Mouse (Mus musculus) G1E (cell line): ENCODE measurements around the gene Gnl2.

Experiments used
- CTCF ChIP-seq: IDR thresholded peaks from 2 replicates; pipeline ENCODE4 v1.5.1; 2012; ENCODE audit warnings: low read depth, low read length, inconsistent platforms, mixed read lengths
- GATA1 ChIP-seq: IDR thresholded peaks from 2 replicates; pipeline ENCODE4 v1.6.1; 2012; ENCODE audit warnings: borderline replicate concordance, low read length, inconsistent platforms, mixed read lengths

DNA sequence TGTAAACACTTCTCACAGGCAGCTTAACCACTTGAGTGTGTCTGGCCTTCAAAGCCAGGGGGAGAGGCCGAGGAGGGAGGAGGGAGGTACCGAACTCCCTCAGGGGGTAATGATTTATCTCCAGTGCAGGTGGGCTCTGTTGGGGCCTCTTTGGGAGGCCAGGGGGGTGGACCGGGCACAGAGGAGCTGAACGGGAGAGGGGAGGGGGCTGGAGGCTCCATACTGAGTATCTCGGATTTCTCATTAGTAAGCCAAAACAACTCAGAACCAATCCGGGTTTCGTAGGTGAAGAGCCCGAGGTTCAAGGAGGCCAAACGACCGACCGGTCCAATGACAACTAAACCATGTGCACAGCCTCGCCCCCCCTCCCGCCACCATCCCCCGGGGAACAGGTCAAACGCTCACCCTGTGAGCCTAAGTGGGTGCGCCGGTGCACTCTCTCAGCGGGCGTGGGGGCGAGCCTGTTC lies 26.6 kb upstream of the Gnl2 start:
- TF ChIP-seq CTCF (no peak), GATA1 (no peak)
